Mouse (Mus musculus) midbrain, embryonic 16.5 days (tissue): ENCODE results near the gene Rtkn2. TPM values are rescaled to one million over a fixed set of nuclear protein-coding genes. Genes with fewer than 3 reads are reported as not detected.

ENCODE experiments used
- ATAC-seq: fragments of 200-750 bp; cut with Nextera tagmentation; 2 replicates; pipeline ENCODE4 v1.8.0; 2017; ENCODE audit warnings: moderate TSS enrichment
- H3K27ac ChIP-seq: fragments of 300-500 bp; sonication (generic); 2 replicates; pipeline ENCODE4 v1.5.1; 2014; ENCODE audit warnings: mild to moderate bottlenecking, low read length, mixed read lengths
- H3K27me3 ChIP-seq: fragments of 300-500 bp; sonication (generic); 2 replicates; pipeline ENCODE4 v1.6.1; 2014; ENCODE audit warnings: low read depth, low read length, mixed read lengths; ENCODE audit not compliant: control insufficient read depth, insufficient read depth
- H3K36me3 ChIP-seq: fragments of 300-500 bp; sonication (generic); 2 replicates; pipeline ENCODE4 v1.6.1; 2014; ENCODE audit warnings: mild to moderate bottlenecking, low read length, moderate library complexity, mixed read lengths; ENCODE audit not compliant: control insufficient read depth, insufficient read depth
- H3K4me1 ChIP-seq: fragments of 300-500 bp; sonication (generic); 2 replicates; pipeline ENCODE4 v1.6.1; 2014; ENCODE audit warnings: mild to moderate bottlenecking, low read length, mixed read lengths; ENCODE audit not compliant: control insufficient read depth, insufficient read depth
- H3K4me2 ChIP-seq: fragments of 300-500 bp; sonication (generic); 2 replicates; pipeline ENCODE4 v1.6.1; 2014; ENCODE audit warnings: mild to moderate bottlenecking, low read length, mixed read lengths
- H3K4me3 ChIP-seq: fragments of 300-500 bp; sonication (generic); 2 replicates; pipeline ENCODE4 v1.5.1; 2014; ENCODE audit warnings: low read depth, mild to moderate bottlenecking, low read length, moderate library complexity, mixed read lengths
- H3K9ac ChIP-seq: fragments of 300-500 bp; sonication (generic); 2 replicates; pipeline ENCODE4 v1.6.1; 2014; ENCODE audit warnings: low read depth, low read length, mixed read lengths
- H3K9me3 ChIP-seq: fragments of 300-500 bp; sonication (generic); replicated peaks from 2 replicates; pipeline ENCODE4 v1.6.1; 2014; ENCODE audit warnings: mild to moderate bottlenecking, low read length, mixed read lengths; ENCODE audit not compliant: control insufficient read depth, poor library complexity, severe bottlenecking
- WGBS: fragments of 180-500 bp; shearing (Covaris S2); extraction: QIAGEN DNeasy Blood & Tissue Kit; methylation state at CpG from one replicate; pipeline ENCODE4 v1.1.7; 2014; 5-methylcytosine and 5-hydroxymethylcytosine counted together
- polyA plus RNA-seq: library from polyadenylated mRNA; unstranded; fragments of >200 nt; fragmentation: Nextera tagmentation; extraction: Ambion mirVana; gene quantifications from 2 replicates; pipeline ENCODE4 v1.2.1, GENCODE M21; 2015

The Rtkn2 gene
- polyA plus RNA-seq, 1 experiment from 2014 or later: 3.0 TPM

DNA sequence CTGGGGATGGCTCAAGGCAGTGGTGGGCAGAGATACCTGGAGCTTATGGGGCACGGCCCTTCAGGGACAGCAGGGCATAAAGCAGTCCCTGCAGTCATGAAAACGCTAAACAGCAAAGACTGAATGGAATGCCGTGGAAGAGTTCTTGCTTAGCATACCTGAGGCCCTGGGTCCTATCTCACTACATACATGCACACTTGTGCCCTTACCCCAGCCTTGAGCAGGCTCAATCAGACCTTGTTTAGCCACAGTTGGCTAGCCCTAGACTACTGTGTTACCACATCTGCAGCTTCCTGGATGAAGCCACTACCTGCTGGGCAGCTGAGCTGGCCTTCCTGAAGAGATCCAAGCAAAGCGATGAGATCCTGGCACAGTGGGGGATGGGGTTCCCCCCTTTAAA, 93.3 kb downstream of the Rtkn2 start:
- Histone ChIP-seq H3K27me3 (no peaks in the 10 kb centered on the region), H3K9me3 (no peaks in the 10 kb centered on the region), H3K27ac (no peak overlapping the region), H3K36me3 (no peaks in the 10 kb centered on the region), H3K4me1 (no peaks in the 10 kb centered on the region), H3K4me2 (no peak overlapping the region), H3K4me3 (no peak overlapping the region), H3K9ac (no peak overlapping the region)
- no peak for ATAC-seq
- WGBS: 94% methylated on average over 4 of the region's 4 CpGs

- H3K9ac ChIP-seq: no peak overlapping the region
- ATAC-seq: no peak
- H3K4me2 ChIP-seq: no peak overlapping the region
- no peak overlapping the region for H3K27ac ChIP-seq
- H3K27me3 ChIP-seq: no peaks in the 10 kb centered on the region
- H3K36me3 ChIP-seq: no peaks in the 10 kb centered on the region
- no peaks in the 10 kb centered on the region; the same call in 1 of the 2 replicates for H3K9me3 ChIP-seq
- WGBS: 92% methylated on average over 12 of the region's 12 CpGs
- H3K4me3 ChIP-seq: no peak overlapping the region
- H3K4me1 ChIP-seq: no peaks in the 10 kb centered on the region
These were observed 94.9 kb downstream of the Rtkn2 start for GRCm38 (mm10) chr10:68074291-68074690.

DNA sequence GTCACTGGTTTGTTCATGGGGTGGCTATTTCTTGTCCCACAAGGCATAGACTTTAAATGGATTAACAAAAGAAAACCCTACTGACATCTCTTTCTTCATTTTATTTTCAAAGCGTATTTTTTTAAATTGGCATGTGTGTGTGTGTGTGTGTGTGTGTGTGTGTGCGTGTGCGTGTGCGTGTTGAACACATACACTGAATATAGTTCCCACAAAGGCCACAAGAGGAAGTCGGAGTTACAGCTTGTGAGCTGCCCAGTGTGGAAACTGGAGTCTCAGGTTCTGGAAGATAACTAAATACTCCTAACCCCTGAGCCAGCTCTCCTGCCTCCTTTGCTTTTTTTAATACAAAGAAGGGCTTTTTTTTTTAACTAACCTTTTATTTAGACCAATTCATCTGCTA, 95.8 kb downstream of the Rtkn2 start:
- H3K27ac ChIP-seq: no peak overlapping the region
- H3K9me3 ChIP-seq: no peaks in the 10 kb centered on the region; the same call in 1 of the 2 replicates
- H3K36me3 ChIP-seq: no peaks in the 10 kb centered on the region
- no peak overlapping the region for H3K4me3 ChIP-seq
- ATAC-seq: no peak
- H3K4me2 ChIP-seq: no peak overlapping the region
- no peaks in the 10 kb centered on the region for H3K27me3 ChIP-seq
- H3K9ac ChIP-seq: no peak overlapping the region
- 92% methylated on average over 5 of the region's 5 CpGs for WGBS
- H3K4me1 ChIP-seq: no peaks in the 10 kb centered on the region

DNA sequence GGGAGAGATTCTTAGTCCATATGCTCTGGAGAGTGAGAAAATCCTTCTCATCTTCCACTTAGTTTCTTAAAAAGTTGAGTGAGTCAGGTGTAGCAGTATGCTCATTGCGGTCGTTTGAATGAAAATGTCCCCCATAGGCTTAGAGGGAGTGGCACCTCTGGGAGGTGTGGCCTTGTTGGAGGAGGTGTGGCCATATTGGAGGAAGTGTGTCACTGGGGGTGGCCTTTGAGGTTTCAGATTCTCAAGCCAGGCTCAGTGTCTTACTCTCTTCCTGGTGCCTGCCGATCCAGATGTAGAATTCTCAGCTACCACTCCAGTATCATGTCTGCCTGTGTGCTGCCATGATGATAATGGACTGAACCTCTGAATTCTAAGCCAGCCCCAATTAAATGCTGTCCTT, 99.3 kb downstream of the Rtkn2 start:
- no peak for ATAC-seq
- no peaks in the 10 kb centered on the region for H3K27me3 ChIP-seq
- no peaks in the 10 kb centered on the region for H3K36me3 ChIP-seq
- H3K4me3 ChIP-seq: no peak overlapping the region
- H3K4me2 ChIP-seq: no peak overlapping the region
- no peaks in the 10 kb centered on the region for H3K4me1 ChIP-seq
- H3K9me3 ChIP-seq: no peaks in the 10 kb centered on the region; the same call in 1 of the 2 replicates
- WGBS: 95% methylated on average over 3 of the region's 3 CpGs
- no peak overlapping the region for H3K9ac ChIP-seq
- no peak overlapping the region for H3K27ac ChIP-seq

DNA sequence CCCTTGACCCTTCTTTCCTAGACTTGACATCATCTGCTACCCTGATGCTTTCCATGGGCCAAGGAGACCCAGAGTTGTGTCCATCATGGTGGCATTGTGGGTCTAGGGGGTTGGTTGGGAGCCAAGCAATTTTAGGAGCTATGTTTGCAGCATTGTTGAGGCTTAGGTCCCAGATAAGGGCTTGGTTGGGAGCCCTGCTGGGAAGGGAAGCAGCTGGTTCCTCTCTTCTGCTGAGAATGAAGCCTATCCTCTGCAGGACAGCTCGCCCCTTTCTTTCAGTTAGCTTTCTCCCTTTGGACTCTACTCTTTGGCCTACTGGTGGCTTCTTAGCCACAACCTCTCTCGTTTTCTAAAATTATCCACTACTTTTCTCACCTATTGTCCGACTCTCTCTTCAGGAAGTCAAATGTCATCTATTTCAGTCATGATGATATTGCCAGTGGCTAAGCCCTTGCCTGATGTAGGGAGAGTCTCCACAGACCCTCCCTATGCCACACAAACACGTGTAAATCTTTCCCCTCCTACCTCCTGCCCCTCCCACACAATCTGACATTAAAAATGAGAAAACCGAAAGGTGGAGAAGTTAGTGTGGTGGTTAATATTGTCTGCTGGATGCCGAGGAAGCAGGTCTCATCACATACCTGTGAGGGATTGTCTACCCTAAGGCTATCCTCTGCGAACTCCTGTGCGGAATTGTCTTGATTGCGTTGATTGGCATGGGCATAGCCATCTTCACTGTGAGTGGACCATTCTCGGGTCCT, 100.7 kb downstream of the Rtkn2 start:
- no peaks in the 10 kb centered on the region for H3K27me3 ChIP-seq
- no peak overlapping the region for H3K27ac ChIP-seq
- no peaks in the 10 kb centered on the region for H3K36me3 ChIP-seq
- H3K9ac ChIP-seq: no peak overlapping the region
- no peak for ATAC-seq
- H3K4me3 ChIP-seq: no peak overlapping the region
- no peaks in the 10 kb centered on the region; the same call in 1 of the 2 replicates for H3K9me3 ChIP-seq
- no peak overlapping the region for H3K4me2 ChIP-seq
- no peaks in the 10 kb centered on the region for H3K4me1 ChIP-seq
- 87% methylated on average over 10 of the region's 10 CpGs for WGBS

DNA sequence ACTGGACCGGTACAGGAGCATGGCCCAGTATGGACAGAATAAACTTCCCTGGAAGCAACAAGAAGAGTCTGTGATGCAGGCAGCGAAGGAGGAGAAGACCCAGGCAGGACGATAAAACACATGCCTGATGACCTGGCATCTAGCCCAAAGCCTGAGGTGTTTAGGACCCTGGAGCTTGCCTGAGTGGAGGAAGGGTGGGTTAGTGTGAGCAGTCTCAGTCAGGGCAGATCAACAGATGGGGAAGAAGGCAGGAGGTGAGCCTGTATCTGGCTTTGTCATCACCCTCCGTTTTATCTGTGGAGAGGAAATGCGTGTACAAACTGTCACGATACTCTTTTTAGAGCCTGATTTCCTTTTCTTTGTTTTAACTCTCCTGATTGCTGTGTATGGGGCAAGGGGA, 102.3 kb downstream of the Rtkn2 start:
- H3K27ac ChIP-seq: no peak overlapping the region
- H3K4me1 ChIP-seq: no peaks in the 10 kb centered on the region
- H3K36me3 ChIP-seq: no peaks in the 10 kb centered on the region
- WGBS: 73% methylated on average over 6 of the region's 6 CpGs
- no peak overlapping the region for H3K4me2 ChIP-seq
- no peaks in the 10 kb centered on the region; the same call in 1 of the 2 replicates for H3K9me3 ChIP-seq
- no peak overlapping the region for H3K9ac ChIP-seq
- ATAC-seq: no peak
- H3K27me3 ChIP-seq: no peaks in the 10 kb centered on the region
- no peak overlapping the region for H3K4me3 ChIP-seq

DNA sequence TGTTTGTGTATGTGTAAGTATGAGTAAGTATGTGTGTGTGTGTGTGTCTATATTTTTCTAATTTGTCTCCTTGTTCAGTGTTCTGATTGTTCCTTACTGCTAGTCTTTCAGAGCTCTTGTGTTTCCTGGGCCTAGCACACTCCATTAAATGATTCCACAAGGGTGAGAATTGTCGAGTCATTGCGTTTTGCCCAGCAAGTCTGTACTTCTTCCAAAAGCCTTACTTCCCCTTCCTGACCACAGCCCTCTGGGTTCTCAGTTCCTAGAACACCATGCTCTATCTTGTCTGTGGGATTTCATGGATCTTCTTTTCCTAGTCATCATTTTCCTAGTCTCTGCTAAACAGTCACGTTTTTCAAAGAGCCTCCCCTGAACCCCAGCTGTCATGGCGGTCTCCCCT, 106.2 kb downstream of the Rtkn2 start:
- H3K4me2 ChIP-seq: no peak overlapping the region
- H3K4me1 ChIP-seq: no peaks in the 10 kb centered on the region
- no peaks in the 10 kb centered on the region for H3K27me3 ChIP-seq
- no peak for ATAC-seq
- no peaks in the 10 kb centered on the region for H3K36me3 ChIP-seq
- H3K27ac ChIP-seq: no peak overlapping the region
- H3K9me3 ChIP-seq: no peaks in the 10 kb centered on the region
- no peak overlapping the region for H3K4me3 ChIP-seq
- WGBS: 78% methylated on average over 4 of the region's 4 CpGs
- H3K9ac ChIP-seq: no peak overlapping the region

DNA sequence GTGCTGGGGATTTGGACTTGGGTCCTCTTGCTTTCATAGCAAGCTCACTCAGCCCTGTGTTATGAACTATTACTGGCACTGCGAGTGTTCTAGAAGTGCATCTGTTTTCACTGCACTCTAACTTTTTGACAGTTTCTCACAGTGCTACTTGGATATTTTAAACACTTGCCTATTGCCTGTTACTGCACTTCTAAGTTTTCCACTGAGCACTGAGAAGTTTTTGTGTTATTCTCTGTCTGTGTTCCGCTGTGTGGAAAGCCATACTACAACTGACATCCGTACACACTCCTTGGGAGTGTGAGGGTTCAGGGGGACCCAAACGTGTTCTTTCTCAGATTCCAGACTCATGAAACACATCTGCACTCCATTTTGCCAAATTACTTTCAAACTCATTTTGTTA, 107.6 kb downstream of the Rtkn2 start:
- H3K9me3 ChIP-seq: no peaks in the 10 kb centered on the region
- H3K4me1 ChIP-seq: no peaks in the 10 kb centered on the region
- no peak overlapping the region for H3K27ac ChIP-seq
- ATAC-seq: no peak
- 86% methylated on average over 4 of the region's 4 CpGs for WGBS
- no peaks in the 10 kb centered on the region for H3K36me3 ChIP-seq
- no peaks in the 10 kb centered on the region for H3K27me3 ChIP-seq
- no peak overlapping the region for H3K4me2 ChIP-seq
- H3K9ac ChIP-seq: no peak overlapping the region
- no peak overlapping the region for H3K4me3 ChIP-seq

DNA sequence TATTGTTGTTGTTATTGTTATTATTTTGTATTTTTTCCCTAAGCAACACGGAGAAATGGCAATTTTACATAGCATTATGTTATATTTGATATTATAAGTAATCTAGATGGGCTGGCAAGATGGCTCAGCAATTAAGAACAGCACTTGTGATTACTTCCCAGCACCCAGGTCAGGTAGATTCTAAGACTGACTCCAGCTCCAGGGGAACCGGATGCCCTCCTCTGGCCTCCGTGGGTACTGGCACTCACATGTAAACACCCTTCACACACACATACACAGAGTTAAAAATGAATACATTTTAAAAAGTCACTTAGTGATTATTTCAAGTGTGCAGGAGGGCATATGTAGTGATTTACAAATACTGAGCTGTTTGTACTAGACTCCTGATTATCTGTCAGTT, 108.4 kb downstream of the Rtkn2 start:
- 90% methylated on average over 3 of the region's 3 CpGs for WGBS
- no peak for ATAC-seq
- H3K27me3 ChIP-seq: no peaks in the 10 kb centered on the region

More for the DNA sequence above, 108.4 kb downstream of the Rtkn2 start:
- Histone ChIP-seq H3K4me3 (no peak overlapping the region), H3K4me2 (no peak overlapping the region), H3K27ac (no peak overlapping the region), H3K36me3 (no peaks in the 10 kb centered on the region), H3K9ac (no peak overlapping the region), H3K4me1 (no peaks in the 10 kb centered on the region), H3K9me3 (no peaks in the 10 kb centered on the region)
